Mouse (Mus musculus) kidney, postnatal 0 days (tissue): ENCODE data around the gene Srd5a3. TPM values are rescaled to one million over a fixed set of nuclear protein-coding genes. Genes with fewer than 3 reads are reported as not detected.

Source experiments
- ATAC-seq: fragments of 200-750 bp; cut with Nextera tagmentation; replicated peaks from 2 replicates; pipeline ENCODE4 v1.8.0; 2017; ENCODE audit warnings: low read depth, moderate number of reproducible peaks, moderate TSS enrichment, moderate library complexity; ENCODE audit not compliant: low FRiP score
- DNase-seq: peaks from one replicate; pipeline ENCODE4 v3.0.0-alpha.2; 2016; ENCODE audit warnings: low spot score
- H3K27ac ChIP-seq: fragments of 300-500 bp; sonication (generic); 2 replicates; pipeline ENCODE4 v1.5.1; 2014; ENCODE audit warnings: mild to moderate bottlenecking
- H3K27me3 ChIP-seq: fragments of 300-500 bp; sonication (generic); 2 replicates; pipeline ENCODE4 v1.6.1; 2014; ENCODE audit warnings: low read length, mixed read lengths; ENCODE audit not compliant: insufficient read depth
- H3K36me3 ChIP-seq: fragments of 300-500 bp; sonication (generic); 2 replicates; pipeline ENCODE4 v1.6.1; 2014; ENCODE audit warnings: low read length, mixed read lengths; ENCODE audit not compliant: insufficient read depth
- H3K4me1 ChIP-seq: fragments of 300-500 bp; sonication (generic); replicated peaks from 2 replicates; pipeline ENCODE4 v1.6.1; 2014; ENCODE audit warnings: antibody characterized with exemption, low read length, mixed read lengths; ENCODE audit not compliant: insufficient read depth
- H3K4me2 ChIP-seq: fragments of 300-500 bp; sonication (generic); 2 replicates; pipeline ENCODE4 v1.6.1; 2014; ENCODE audit warnings: mild to moderate bottlenecking, low read length, moderate library complexity, mixed read lengths
- H3K4me3 ChIP-seq: fragments of 300-500 bp; sonication (generic); replicated peaks from 2 replicates; pipeline ENCODE4 v1.5.1; 2014; ENCODE audit warnings: low read depth, low read length
- H3K9ac ChIP-seq: fragments of 300-500 bp; sonication (generic); 2 replicates; pipeline ENCODE4 v1.6.1; 2014; ENCODE audit warnings: low read depth, low read length
- H3K9me3 ChIP-seq: fragments of 300-500 bp; sonication (generic); replicated peaks from 2 replicates; pipeline ENCODE4 v1.6.1; 2016; ENCODE audit warnings: low read length, inconsistent platforms, mixed read lengths
- CTCF ChIP-seq: IDR thresholded peaks from 2 replicates; pipeline ENCODE4 v1.5.1; 2016; ENCODE audit warnings: antibody characterized with exemption, low read depth, mild to moderate bottlenecking, moderate library complexity
- WGBS: fragments of 180-500 bp; shearing (Covaris S2); extraction: QIAGEN DNeasy Blood & Tissue Kit; methylation state at CpG from one replicate; pipeline ENCODE4 v1.1.7; 2014; 5-methylcytosine and 5-hydroxymethylcytosine counted together
- polyA plus RNA-seq: library from polyadenylated mRNA; unstranded; fragments of >200 nt; fragmentation: Nextera tagmentation; extraction: Ambion mirVana; gene quantifications from 2 replicates; pipeline ENCODE4 v1.2.1, GENCODE M21; 2015

Srd5a3 gene
- polyA plus RNA-seq, 1 experiment from 2014 or later: 43.3 TPM

DNA sequence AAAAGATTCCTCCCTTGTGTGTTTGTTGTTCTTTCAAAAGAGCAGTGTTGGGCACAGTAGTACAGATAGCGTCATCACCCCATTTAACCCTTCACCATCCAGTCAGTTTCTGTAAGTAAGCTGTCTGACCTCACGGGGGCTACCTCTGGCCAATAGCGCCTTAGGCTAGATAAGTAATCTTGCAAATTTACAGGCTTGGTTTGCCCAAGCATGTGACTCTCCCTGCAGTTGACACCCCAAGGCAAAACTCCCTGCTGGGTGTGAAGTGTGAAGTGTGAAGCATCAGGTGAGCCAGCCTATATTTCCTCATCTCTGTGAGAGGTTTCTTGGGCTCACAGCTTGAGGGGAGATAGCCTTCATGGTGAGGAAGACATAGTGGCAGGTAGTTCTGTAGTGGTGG, 20.0 kb downstream of the Srd5a3 start:
- TF ChIP-seq CTCF: no peak
- Histone ChIP-seq H3K27me3 (no peaks in the 10 kb centered on the region), H3K4me1 (no peaks in the 10 kb centered on the region), H3K4me3 (no peak overlapping the region), H3K36me3 (0 out of 2 replicates have a peak, but pooled peaks cover 7% of the 10 kb centered on the region), H3K4me2 (no peak overlapping the region), H3K9ac (no peak overlapping the region), H3K27ac (no peak overlapping the region), H3K9me3 (no peaks in the 10 kb centered on the region)
- no peak for ATAC-seq
- 56% methylated on average over 3 of the region's 3 CpGs for WGBS
- no peak for DNase-seq

DNA sequence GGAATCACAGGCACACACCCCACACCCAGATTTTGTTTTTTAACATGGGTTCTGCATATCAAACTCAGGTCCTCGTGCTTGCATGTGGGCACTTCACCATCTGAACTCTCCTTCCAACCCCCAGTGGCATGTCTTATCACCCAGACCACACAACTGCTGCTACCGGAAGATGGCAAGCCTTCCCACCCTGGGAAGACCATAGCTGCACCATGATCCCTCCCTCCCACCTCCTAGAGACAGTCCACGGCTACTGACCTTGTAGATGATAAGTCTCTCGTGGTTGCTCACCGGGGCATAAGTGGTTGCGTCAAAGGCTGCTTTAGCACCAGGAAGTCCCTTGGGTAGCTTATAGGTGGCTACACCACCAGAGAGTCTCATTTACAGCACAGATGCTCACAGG, 21.4 kb downstream of the Srd5a3 start:
- H3K27ac ChIP-seq: no peak overlapping the region
- H3K4me1 ChIP-seq: no peaks in the 10 kb centered on the region
- no peak for TF ChIP-seq CTCF
- H3K36me3 ChIP-seq: 0 out of 2 replicates have a peak, but pooled peaks cover 2% of the 10 kb centered on the region
- no peaks in the 10 kb centered on the region for H3K27me3 ChIP-seq
- H3K9me3 ChIP-seq: no peaks in the 10 kb centered on the region
- 91% methylated on average over 6 of the region's 6 CpGs for WGBS
- DNase-seq (no peak), ATAC-seq (no peak)
- H3K9ac ChIP-seq: no peak overlapping the region
- no peak overlapping the region for H3K4me3 ChIP-seq
- no peak overlapping the region for H3K4me2 ChIP-seq

DNA sequence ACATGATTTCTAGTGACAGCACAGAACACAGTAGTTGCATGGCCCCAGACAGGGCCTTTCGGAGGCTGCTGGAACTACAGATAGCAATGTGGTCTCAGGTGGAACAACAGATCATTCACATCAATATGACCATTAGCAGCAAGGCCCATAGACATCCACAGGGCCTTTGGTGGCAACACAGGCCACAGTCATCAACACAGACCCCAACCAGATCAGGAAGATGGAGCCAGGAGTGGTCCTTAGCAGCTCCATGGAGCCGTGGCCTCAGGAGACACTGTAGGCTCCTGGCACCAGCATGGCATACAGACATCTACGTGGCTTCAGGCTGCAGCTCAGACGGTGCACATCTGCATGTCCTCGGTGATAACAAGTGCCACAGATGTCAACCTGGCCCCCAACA, 22.9 kb downstream of the Srd5a3 start:
- Histone ChIP-seq H3K9me3 (no peaks in the 10 kb centered on the region), H3K27me3 (no peaks in the 10 kb centered on the region), H3K27ac (no peak overlapping the region), H3K4me1 (no peaks in the 10 kb centered on the region), H3K9ac (no peak overlapping the region), H3K4me2 (no peak overlapping the region), H3K36me3 (no peaks in the 10 kb centered on the region), H3K4me3 (no peak overlapping the region)
- ATAC-seq: no peak
- WGBS: 82% methylated on average over 5 of the region's 5 CpGs
- no peak for DNase-seq
- no peak for TF ChIP-seq CTCF

DNA sequence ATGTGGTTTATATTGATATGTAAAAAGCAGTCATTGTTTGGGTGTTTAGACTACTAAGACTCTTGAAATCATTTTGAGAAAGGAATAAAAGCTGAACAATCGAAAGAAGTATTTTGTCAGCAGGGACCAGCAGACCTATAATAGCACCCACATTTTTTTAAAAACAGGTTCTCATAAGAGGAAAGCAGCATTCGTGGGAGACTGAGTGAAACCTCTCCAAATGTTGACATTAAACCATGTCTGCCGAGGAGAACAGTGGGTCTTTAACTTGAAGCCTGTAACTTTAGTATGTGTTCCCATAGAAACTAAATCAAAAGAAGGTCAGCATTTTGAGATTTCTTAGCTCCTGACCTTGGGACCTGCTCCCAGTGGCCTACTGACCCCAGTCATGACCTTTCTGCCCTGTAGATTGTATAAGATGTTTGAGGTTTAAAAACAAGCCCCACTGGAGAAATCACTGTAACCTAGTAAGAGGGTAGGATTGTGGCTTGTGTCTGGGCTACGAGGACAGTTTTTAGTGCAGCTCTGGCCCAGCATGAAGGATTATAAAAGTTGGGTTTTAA, 23.8 kb downstream of the Srd5a3 start:
- Histone ChIP-seq H3K4me2 (no peak overlapping the region), H3K9me3 (no peaks in the 10 kb centered on the region), H3K4me1 (no peaks in the 10 kb centered on the region), H3K36me3 (no peaks in the 10 kb centered on the region), H3K27ac (no peak overlapping the region), H3K27me3 (no peaks in the 10 kb centered on the region), H3K9ac (no peak overlapping the region), H3K4me3 (no peak overlapping the region)
- 54% methylated on average over 4 of the region's 4 CpGs for WGBS
- DNase-seq (no peak), ATAC-seq (no peak)
- no peak for TF ChIP-seq CTCF

DNA sequence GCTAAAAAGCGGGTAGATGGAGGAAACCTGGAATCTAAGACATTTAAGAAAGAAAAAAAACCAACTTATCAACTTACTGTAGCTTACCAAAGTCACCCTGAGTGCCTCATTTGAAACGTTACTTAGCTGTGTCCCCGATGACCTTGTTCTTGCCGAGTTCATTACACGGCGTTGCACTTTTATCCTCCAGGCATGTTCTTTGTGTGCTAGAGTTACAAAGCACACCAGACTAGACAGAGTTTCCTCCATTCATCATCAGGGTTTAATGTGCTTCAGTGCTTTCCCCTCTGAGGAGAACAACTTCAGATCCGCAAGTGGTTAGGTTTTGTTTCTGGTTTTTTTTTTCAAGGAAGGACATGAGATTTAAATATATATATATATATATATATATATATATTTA, 24.8 kb downstream of the Srd5a3 start:
- no peak for TF ChIP-seq CTCF
- no peaks in the 10 kb centered on the region for H3K4me1 ChIP-seq
- no peaks in the 10 kb centered on the region for H3K36me3 ChIP-seq
- no peak overlapping the region for H3K4me2 ChIP-seq
- DNase-seq (peak; percentile 82), ATAC-seq (no peak)
- no peak overlapping the region for H3K27ac ChIP-seq
- 18% methylated on average over 7 of the region's 7 CpGs for WGBS
- no peaks in the 10 kb centered on the region for H3K27me3 ChIP-seq
- no peak overlapping the region for H3K4me3 ChIP-seq
- no peak overlapping the region for H3K9ac ChIP-seq
- no peaks in the 10 kb centered on the region for H3K9me3 ChIP-seq

DNA sequence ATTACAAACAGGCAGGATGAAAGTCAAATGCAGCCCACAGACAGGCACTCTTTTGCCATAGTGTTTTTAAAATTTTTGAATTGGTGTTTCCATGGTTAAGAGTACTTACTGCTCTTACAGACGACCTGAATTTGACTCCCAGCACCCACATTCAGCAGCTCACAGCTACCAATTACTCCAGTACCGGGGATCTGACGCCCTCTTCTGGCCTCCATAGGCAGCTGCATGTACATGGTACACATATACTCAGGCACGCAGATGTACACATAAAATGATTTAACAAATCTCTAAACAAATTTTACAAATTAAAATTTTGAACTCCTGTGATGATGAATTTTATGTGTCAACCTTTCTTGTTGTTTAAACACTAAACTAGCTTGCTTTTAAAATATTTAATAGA, 30.5 kb downstream of the Srd5a3 start:
- Histone ChIP-seq H3K9ac (no peak overlapping the region), H3K4me3 (no peak overlapping the region), H3K4me1 (no peaks in the 10 kb centered on the region), H3K36me3 (no peaks in the 10 kb centered on the region), H3K27ac (no peak overlapping the region), H3K27me3 (no peaks in the 10 kb centered on the region), H3K4me2 (no peak overlapping the region), H3K9me3 (no peaks in the 10 kb centered on the region)
- 82% methylated on average over 4 of the region's 4 CpGs for WGBS
- no peak for DNase-seq
- no peak for TF ChIP-seq CTCF
- no peak for ATAC-seq

DNA sequence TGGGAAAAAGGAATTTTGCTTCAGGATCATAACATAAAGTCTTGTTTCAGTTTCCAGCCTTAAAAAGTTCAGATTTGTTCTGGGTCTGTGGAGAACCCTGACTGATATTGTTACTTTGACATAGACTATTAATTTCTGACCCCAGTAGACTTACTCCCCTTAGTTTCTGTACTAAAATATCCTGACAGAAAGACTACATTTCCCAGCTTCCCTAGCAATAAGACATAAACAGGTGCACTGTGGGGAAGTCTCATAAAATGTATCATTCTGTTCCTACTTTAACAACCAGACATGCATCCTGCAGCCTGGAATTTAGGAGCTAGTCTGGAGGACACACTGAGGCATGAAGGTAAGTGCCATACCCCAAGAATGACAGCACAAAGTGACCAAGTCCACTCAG, 31.0 kb downstream of the Srd5a3 start:
- H3K9ac ChIP-seq: no peak overlapping the region
- no peaks in the 10 kb centered on the region for H3K9me3 ChIP-seq
- no peak overlapping the region for H3K4me2 ChIP-seq
- no peak for ATAC-seq
- H3K4me3 ChIP-seq: no peak overlapping the region
- no peaks in the 10 kb centered on the region for H3K36me3 ChIP-seq
- no peaks in the 10 kb centered on the region for H3K27me3 ChIP-seq
- H3K27ac ChIP-seq: no peak overlapping the region
- TF ChIP-seq CTCF: no peak
- no peaks in the 10 kb centered on the region for H3K4me1 ChIP-seq
- no peak for DNase-seq
